Mouse (Mus musculus) liver, postnatal 0 days (tissue): ENCODE results near the gene Noxo1. TPM values are rescaled to one million over a fixed set of nuclear protein-coding genes. Genes with fewer than 3 reads are reported as not detected.

ENCODE experiments used
- ATAC-seq: fragments of 200-750 bp; cut with Nextera tagmentation; 2 replicates; pipeline ENCODE4 v1.8.0; 2017; ENCODE audit warnings: mild to moderate bottlenecking, moderate library complexity
- DNase-seq: peaks from one replicate; pipeline ENCODE4 v3.0.0-alpha.2; 2016
- H3K27ac ChIP-seq: fragments of 300-500 bp; sonication (generic); 2 replicates; pipeline ENCODE4 v1.5.1; 2014; ENCODE audit warnings: antibody characterized with exemption, moderate library complexity, mild to moderate bottlenecking, low read depth
- H3K27me3 ChIP-seq: fragments of 300-500 bp; sonication (generic); 2 replicates; pipeline ENCODE4 v1.6.1; 2014; ENCODE audit warnings: low read length, control low read depth, mixed read lengths; ENCODE audit not compliant: insufficient read depth
- H3K36me3 ChIP-seq: fragments of 300-500 bp; sonication (generic); replicated peaks from 2 replicates; pipeline ENCODE4 v1.6.1; 2014; ENCODE audit warnings: mild to moderate bottlenecking, control low read depth, low read length, moderate library complexity, mixed read lengths; ENCODE audit not compliant: insufficient read depth
- H3K4me1 ChIP-seq: fragments of 300-500 bp; sonication (generic); 2 replicates; pipeline ENCODE4 v1.6.1; 2014; ENCODE audit warnings: antibody characterized with exemption, mild to moderate bottlenecking, control low read depth; ENCODE audit not compliant: insufficient read depth
- H3K4me2 ChIP-seq: fragments of 300-500 bp; sonication (generic); 2 replicates; pipeline ENCODE4 v1.6.1; 2014; ENCODE audit warnings: low read depth, mild to moderate bottlenecking, low read length, moderate library complexity, mixed read lengths
- H3K4me3 ChIP-seq: fragments of 300-500 bp; sonication (generic); 2 replicates; pipeline ENCODE4 v1.5.1; 2014; ENCODE audit warnings: low read depth, low read length
- H3K9ac ChIP-seq: fragments of 300-500 bp; sonication (generic); replicated peaks from 2 replicates; pipeline ENCODE4 v1.6.1; 2014; ENCODE audit warnings: mild to moderate bottlenecking, moderate library complexity
- H3K9me3 ChIP-seq: fragments of 300-500 bp; sonication (generic); 2 replicates; pipeline ENCODE4 v1.6.1; 2016; ENCODE audit warnings: mild to moderate bottlenecking, control low read depth, low read length, mixed read lengths
- CTCF ChIP-seq: sonication (generic); IDR thresholded peaks from 2 replicates; pipeline ENCODE4 v1.5.1; 2016; ENCODE audit warnings: antibody characterized with exemption, low read depth
- EP300 ChIP-seq: IDR thresholded peaks from 2 replicates; pipeline ENCODE4 v1.6.1; 2016; ENCODE audit warnings: antibody characterized with exemption, low read depth, mild to moderate bottlenecking
- WGBS: fragments of 180-500 bp; shearing (Covaris S2); extraction: QIAGEN DNeasy Blood & Tissue Kit; methylation state at CpG from one replicate; pipeline ENCODE4 v1.1.7; 2014; ENCODE audit not compliant: insufficient replicate concordance; 5-methylcytosine and 5-hydroxymethylcytosine counted together
- polyA plus RNA-seq: library from polyadenylated mRNA; unstranded; fragments of >200 nt; fragmentation: Nextera tagmentation; extraction: Ambion mirVana; gene quantifications from 2 replicates; pipeline ENCODE4 v1.2.1, GENCODE M21; 2015

Gene Noxo1
- polyA plus RNA-seq, 1 experiment from 2014 or later = 0.51 TPM

DNA sequence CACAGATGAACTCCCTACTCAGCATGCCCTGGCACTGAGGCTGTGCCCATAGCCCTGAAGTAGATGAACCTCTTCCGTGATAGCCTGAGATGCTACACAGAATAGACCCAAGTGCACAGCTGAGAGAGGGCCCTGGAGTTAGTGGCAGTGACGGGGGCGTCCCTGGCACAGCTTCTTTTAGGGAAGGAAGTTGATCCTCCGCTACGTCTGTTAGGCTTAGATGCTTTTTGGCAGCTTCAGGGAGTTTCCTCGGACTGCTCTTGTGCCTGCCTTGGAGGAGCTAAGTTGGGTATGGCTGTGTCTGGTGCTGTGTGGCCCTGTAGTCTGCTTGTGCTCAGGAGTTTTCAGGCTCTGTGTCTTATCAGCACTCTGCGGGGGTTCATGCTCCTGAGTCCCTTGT, 21.8 kb upstream of the Noxo1 start:
- ATAC-seq (no peak), DNase-seq (no peak)
- Histone ChIP-seq H3K27ac (no peak overlapping the region), H3K9me3 (no peaks in the 10 kb centered on the region), H3K4me1 (peaks cover 34% of the 10 kb centered on the region), H3K36me3 (peaks cover 28% of the 10 kb centered on the region), H3K9ac (no peak overlapping the region), H3K27me3 (no peaks in the 10 kb centered on the region), H3K4me3 (no peak overlapping the region), H3K4me2 (no peak overlapping the region)
- WGBS = 55% methylated on average over 7 of the region's 7 CpGs
- TF ChIP-seq CTCF (no peak), EP300 (no peak)

DNA sequence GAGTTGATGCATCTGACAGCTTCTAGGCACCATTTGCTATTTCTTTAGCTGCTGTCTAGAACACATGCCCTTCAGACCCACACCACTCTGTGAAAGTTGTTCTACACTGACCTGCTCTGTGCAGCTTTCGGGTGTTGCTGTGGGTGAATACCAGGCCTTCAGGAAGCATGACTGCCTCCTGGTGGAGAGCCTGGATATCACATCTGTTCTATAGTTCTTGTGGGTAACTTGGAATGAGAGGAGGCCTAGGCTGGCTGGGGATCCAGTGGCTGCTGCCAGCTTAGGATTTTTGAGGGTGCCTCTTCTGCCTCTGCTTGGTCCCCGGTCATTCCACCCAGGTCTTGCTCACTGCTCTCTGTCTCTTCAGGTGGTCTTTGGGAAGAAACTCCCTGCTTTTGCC, 19.8 kb upstream of the Noxo1 start:
- Histone ChIP-seq H3K27ac (no peak overlapping the region), H3K4me3 (no peak overlapping the region), H3K27me3 (no peaks in the 10 kb centered on the region), H3K4me2 (no peak overlapping the region), H3K9me3 (no peaks in the 10 kb centered on the region), H3K36me3 (peaks cover 45% of the 10 kb centered on the region), H3K9ac (no peak overlapping the region), H3K4me1 (peaks cover 23% of the 10 kb centered on the region)
- no peak for TF ChIP-seq EP300
- peak; percentile 87 for TF ChIP-seq CTCF
- ATAC-seq = peak; percentile 33
- 68% methylated on average over 2 of the region's 2 CpGs for WGBS
- peak; percentile 84 for DNase-seq

DNA sequence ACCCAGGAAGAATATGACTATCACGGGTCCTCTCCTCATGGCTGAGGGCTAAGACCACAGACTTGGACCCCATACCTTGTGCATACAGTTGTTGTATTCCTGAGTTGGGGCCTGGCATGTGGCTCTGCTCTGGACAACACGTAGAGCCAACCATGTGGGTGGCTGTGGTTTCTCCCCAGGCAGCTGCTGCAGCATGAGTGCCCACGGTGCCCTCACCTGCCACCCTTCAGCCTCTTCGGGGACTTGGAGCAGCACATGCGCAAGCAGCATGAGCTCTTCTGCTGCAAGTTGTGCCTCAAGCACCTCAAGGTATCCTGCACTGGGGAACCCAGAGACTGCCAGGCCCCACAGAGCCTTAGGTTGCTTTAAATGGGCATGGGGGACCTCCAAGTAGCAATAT, 19.2 kb upstream of the Noxo1 start:
- WGBS = 88% methylated on average over 5 of the region's 5 CpGs
- peaks cover 49% of the 10 kb centered on the region for H3K36me3 ChIP-seq
- no peak overlapping the region for H3K27ac ChIP-seq

DNA sequence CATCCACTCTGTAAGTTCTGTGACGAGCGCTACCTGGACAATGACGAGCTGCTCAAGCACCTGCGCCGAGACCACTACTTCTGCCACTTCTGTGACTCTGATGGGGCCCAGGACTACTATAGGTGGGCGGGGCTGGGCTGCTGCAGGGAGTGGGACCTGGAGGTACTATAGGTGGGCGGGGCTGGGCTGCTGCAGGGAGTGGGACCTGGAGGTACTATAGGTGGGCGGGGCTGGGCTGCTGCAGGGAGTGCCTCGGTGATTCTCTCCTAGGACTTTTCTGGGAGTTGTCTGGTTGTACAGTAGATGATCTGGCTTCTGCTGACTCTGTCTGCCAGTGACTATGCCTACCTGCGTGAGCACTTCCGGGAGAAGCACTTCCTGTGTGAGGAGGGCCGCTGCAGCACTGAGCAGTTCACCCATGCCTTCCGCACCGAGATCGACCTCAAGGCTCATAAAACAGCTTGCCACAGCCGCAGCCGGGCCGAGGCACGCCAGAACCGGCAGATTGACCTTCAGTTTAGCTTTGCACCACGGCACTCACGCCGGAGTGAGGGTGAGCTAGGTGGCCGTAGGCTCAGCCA, 18.4 kb upstream of the Noxo1 start:
- Histone ChIP-seq H3K4me2 (no peak overlapping the region), H3K4me1 (peaks cover 9% of the 10 kb centered on the region), H3K9ac (no peak overlapping the region), H3K36me3 (peaks cover 49% of the 10 kb centered on the region), H3K27me3 (no peaks in the 10 kb centered on the region), H3K9me3 (no peaks in the 10 kb centered on the region), H3K27ac (no peak overlapping the region), H3K4me3 (no peak overlapping the region)
- 89% methylated on average over 24 of the region's 24 CpGs for WGBS
- DNase-seq (no peak), ATAC-seq (no peak)
- TF ChIP-seq CTCF (no peak), EP300 (no peak)

More for the DNA sequence above, 19.2 kb upstream of the Noxo1 start:
- H3K9ac ChIP-seq = no peak overlapping the region
- no peak overlapping the region for H3K4me3 ChIP-seq
- peaks cover 16% of the 10 kb centered on the region for H3K4me1 ChIP-seq
- no peak overlapping the region for H3K4me2 ChIP-seq
- DNase-seq (no peak), ATAC-seq (no peak)
- H3K9me3 ChIP-seq = no peaks in the 10 kb centered on the region
- TF ChIP-seq EP300 (no peak), CTCF (no peak)
- no peaks in the 10 kb centered on the region for H3K27me3 ChIP-seq

DNA sequence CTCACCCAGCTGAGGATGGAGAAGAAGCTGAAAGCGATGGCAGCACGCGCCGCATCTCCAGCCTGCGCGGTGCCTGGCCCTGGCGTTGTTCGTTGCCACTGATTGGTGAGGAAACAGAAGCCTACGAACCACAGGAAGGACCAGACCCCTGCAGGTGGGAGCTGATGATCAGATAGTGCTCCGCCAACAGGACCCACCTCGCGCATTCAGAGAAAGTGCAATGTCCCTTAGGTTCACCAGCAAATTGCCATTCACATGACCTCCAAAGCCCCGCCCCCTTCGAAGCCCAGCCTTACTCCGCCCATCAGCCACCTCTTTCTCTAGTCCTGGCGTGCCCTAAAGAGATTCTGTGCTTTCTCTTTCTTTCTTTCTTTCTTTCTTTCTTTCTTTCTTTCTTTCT, 9.5 kb upstream of the Noxo1 start:
- Histone ChIP-seq H3K4me1 (peaks cover 18% of the 10 kb centered on the region), H3K4me2 (peak overlapping the region; percentile 58), H3K4me3 (0 out of 2 replicates have a peak overlapping the region, but pooled peaks have one; percentile 17), H3K36me3 (no peaks in the 10 kb centered on the region; the same call in 1 of the 2 replicates), H3K9me3 (no peaks in the 10 kb centered on the region), H3K27ac (no peak overlapping the region), H3K9ac (no peak overlapping the region), H3K27me3 (peaks cover 41% of the 10 kb centered on the region)
- DNase-seq (peak; percentile 81), ATAC-seq (peak; percentile 72)
- 31% methylated on average over 16 of the region's 16 CpGs for WGBS
- no peak for TF ChIP-seq CTCF
- no peak for TF ChIP-seq EP300

DNA sequence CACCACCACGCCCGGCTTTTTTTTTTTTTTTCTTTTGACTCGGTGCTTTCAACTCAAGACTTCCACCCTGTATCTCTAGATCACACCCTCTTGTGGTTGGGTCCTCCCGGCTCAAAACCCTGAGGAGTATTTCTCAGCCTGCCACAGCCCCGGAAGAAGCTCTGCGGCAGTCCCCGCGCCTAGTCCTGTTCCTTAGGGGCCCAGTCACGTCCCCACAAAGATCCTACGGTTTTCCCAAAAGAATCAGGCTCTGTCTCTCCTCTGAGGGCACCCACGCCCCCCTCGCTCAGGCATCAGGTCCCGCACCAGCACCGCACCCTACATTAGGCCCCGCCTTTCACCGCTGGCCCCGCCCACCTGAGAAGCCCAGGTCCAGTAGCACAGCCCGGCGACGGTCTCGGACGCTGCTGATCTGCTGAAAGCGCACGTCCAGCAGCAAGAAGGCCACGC, 8.9 kb upstream of the Noxo1 start:
- peak; percentile 64 for ATAC-seq
- Histone ChIP-seq H3K27me3 (peaks cover 41% of the 10 kb centered on the region), H3K4me1 (peaks cover 18% of the 10 kb centered on the region), H3K4me2 (peak overlapping the region; percentile 75), H3K9me3 (no peaks in the 10 kb centered on the region), H3K9ac (0 out of 2 replicates have a peak overlapping the region, but pooled peaks have one; percentile 9), H3K36me3 (no peaks in the 10 kb centered on the region), H3K4me3 (peak overlapping the region; percentile 43), H3K27ac (no peak overlapping the region)
- TF ChIP-seq EP300 = no peak
- no peak for TF ChIP-seq CTCF
- DNase-seq = peak; percentile 79
- WGBS = 3% methylated on average over 24 of the region's 25 CpGs
